Mouse (Mus musculus) lung, embryonic 16.5 days (tissue): ENCODE measurements at regions not wholly inside any gene's neighbourhood (a gene's known extent, or its start where the extent isn't known, plus 50 kb on each side); places are given as distances from the start of the nearest gene placed in this dataset.

ENCODE experiments used
- ATAC-seq: fragments of 200-750 bp; cut with Nextera tagmentation; 2 replicates; pipeline ENCODE4 v1.8.0; 2017; ENCODE audit warnings: low read depth, mild to moderate bottlenecking, moderate library complexity
- H3K27ac ChIP-seq: fragments of 300-500 bp; sonication (generic); 2 replicates; pipeline ENCODE4 v1.5.1; 2014; ENCODE audit warnings: mild to moderate bottlenecking, control low read depth, low read length
- H3K27me3 ChIP-seq: fragments of 300-500 bp; sonication (generic); 2 replicates; pipeline ENCODE4 v1.6.1; 2014; ENCODE audit warnings: low read depth, low read length, mixed read lengths; ENCODE audit not compliant: control insufficient read depth, insufficient read depth
- H3K36me3 ChIP-seq: fragments of 300-500 bp; sonication (generic); 2 replicates; pipeline ENCODE4 v1.6.1; 2014; ENCODE audit warnings: low read length; ENCODE audit not compliant: control insufficient read depth, insufficient read depth
- H3K4me1 ChIP-seq: fragments of 300-500 bp; sonication (generic); replicated peaks from 2 replicates; pipeline ENCODE4 v1.6.1; 2014; ENCODE audit warnings: low read length, mixed read lengths; ENCODE audit not compliant: control insufficient read depth, insufficient read depth
- H3K4me2 ChIP-seq: fragments of 300-500 bp; sonication (generic); 2 replicates; pipeline ENCODE4 v1.6.1; 2014; ENCODE audit warnings: low read depth, low read length, control low read depth
- H3K4me3 ChIP-seq: fragments of 300-500 bp; sonication (generic); 2 replicates; pipeline ENCODE4 v1.5.1; 2014; ENCODE audit warnings: mild to moderate bottlenecking, low read length, control low read depth
- H3K9ac ChIP-seq: fragments of 300-500 bp; sonication (generic); 2 replicates; pipeline ENCODE4 v1.6.1; 2014; ENCODE audit warnings: low read length, control low read depth
- H3K9me3 ChIP-seq: fragments of 300-500 bp; sonication (generic); 2 replicates; pipeline ENCODE4 v1.6.1; 2016; ENCODE audit warnings: low read length; ENCODE audit not compliant: control insufficient read depth
- WGBS: fragments of 180-500 bp; shearing (Covaris S2); extraction: QIAGEN DNeasy Blood & Tissue Kit; methylation state at CpG from one replicate; pipeline ENCODE4 v1.1.7; 2014; 5-methylcytosine and 5-hydroxymethylcytosine counted together

GRCm38 (mm10) chr3:52701601-52702000, 315.4 kb downstream of the Cog6 start:
- Histone ChIP-seq H3K27ac (no peak overlapping the region), H3K36me3 (no peaks in the 10 kb centered on the region), H3K4me1 (no peaks in the 10 kb centered on the region), H3K9me3 (0 out of 2 replicates have a peak, but pooled peaks cover 3% of the 10 kb centered on the region), H3K4me2 (no peak overlapping the region), H3K9ac (no peak overlapping the region), H3K27me3 (no peaks in the 10 kb centered on the region), H3K4me3 (no peak overlapping the region)
- no peak for ATAC-seq
- WGBS = 87% methylated on average over 3 of the region's 3 CpGs

- H3K4me3 ChIP-seq = no peak overlapping the region
- no peaks in the 10 kb centered on the region for H3K36me3 ChIP-seq
- 62% methylated on average over 2 of the region's 2 CpGs for WGBS
- no peak overlapping the region for H3K27ac ChIP-seq
- no peaks in the 10 kb centered on the region for H3K27me3 ChIP-seq
- 0 out of 2 replicates have a peak, but pooled peaks cover 3% of the 10 kb centered on the region for H3K9me3 ChIP-seq
- no peaks in the 10 kb centered on the region for H3K4me1 ChIP-seq
- H3K4me2 ChIP-seq = no peak overlapping the region
- no peak overlapping the region for H3K9ac ChIP-seq
- ATAC-seq = no peak
Measured at GRCm38 (mm10) chr3:52693813-52694212, 323.2 kb downstream of the Cog6 start.

- no peaks in the 10 kb centered on the region for H3K36me3 ChIP-seq
- no peak overlapping the region for H3K9ac ChIP-seq
- no peak overlapping the region; the same call in 1 of the 2 replicates for H3K27ac ChIP-seq
- H3K4me3 ChIP-seq = no peak overlapping the region
- 0 out of 2 replicates have a peak, but pooled peaks have one; percentile 45 for ATAC-seq
- no peaks in the 10 kb centered on the region for H3K27me3 ChIP-seq
- H3K4me1 ChIP-seq = peaks cover 9% of the 10 kb centered on the region
- H3K9me3 ChIP-seq = no peaks in the 10 kb centered on the region
- WGBS = 33% methylated on average over 9 of the region's 9 CpGs
- H3K4me2 ChIP-seq = no peak overlapping the region
Measured at GRCm38 (mm10) chr3:52685434-52686181, 331.4 kb downstream of the Cog6 start.

- Histone ChIP-seq H3K4me2 (no peak overlapping the region), H3K27ac (no peak overlapping the region), H3K27me3 (no peaks in the 10 kb centered on the region), H3K4me3 (no peak overlapping the region), H3K36me3 (no peaks in the 10 kb centered on the region), H3K4me1 (peaks cover 3% of the 10 kb centered on the region), H3K9ac (no peak overlapping the region), H3K9me3 (no peaks in the 10 kb centered on the region)
- ATAC-seq = no peak
- 83% methylated on average over 3 of the region's 3 CpGs for WGBS
Measured at GRCm38 (mm10) chr3:52680824-52681388, 336.1 kb downstream of the Cog6 start.

- Histone ChIP-seq H3K9me3 (no peaks in the 10 kb centered on the region), H3K4me2 (no peak overlapping the region), H3K9ac (no peak overlapping the region), H3K4me3 (no peak overlapping the region), H3K27me3 (no peaks in the 10 kb centered on the region), H3K27ac (no peak overlapping the region), H3K4me1 (no peaks in the 10 kb centered on the region), H3K36me3 (no peaks in the 10 kb centered on the region)
- no peak for ATAC-seq
- WGBS = 68% methylated on average over 14 of the region's 14 CpGs
Measured at GRCm38 (mm10) chr3:52676886-52677670, 340.0 kb downstream of the Cog6 start.

- WGBS = 91% methylated on average over 8 of the region's 8 CpGs
- no peaks in the 10 kb centered on the region for H3K36me3 ChIP-seq
- H3K4me1 ChIP-seq = no peaks in the 10 kb centered on the region
- H3K27me3 ChIP-seq = no peaks in the 10 kb centered on the region
- H3K4me2 ChIP-seq = no peak overlapping the region
- no peak overlapping the region for H3K4me3 ChIP-seq
- no peak for ATAC-seq
- H3K9me3 ChIP-seq = no peaks in the 10 kb centered on the region
- H3K9ac ChIP-seq = no peak overlapping the region
- no peak overlapping the region for H3K27ac ChIP-seq
Measured at GRCm38 (mm10) chr3:52670628-52671028, 346.4 kb downstream of the Cog6 start.

- no peaks in the 10 kb centered on the region for H3K36me3 ChIP-seq
- H3K9ac ChIP-seq = no peak overlapping the region
- no peaks in the 10 kb centered on the region for H3K4me1 ChIP-seq
- H3K4me3 ChIP-seq = no peak overlapping the region
- peak; percentile 61 for ATAC-seq
- WGBS = 59% methylated on average over 5 of the region's 5 CpGs
- no peaks in the 10 kb centered on the region for H3K9me3 ChIP-seq
- H3K4me2 ChIP-seq = no peak overlapping the region
- H3K27ac ChIP-seq = no peak overlapping the region
- H3K27me3 ChIP-seq = no peaks in the 10 kb centered on the region
Measured at GRCm38 (mm10) chr3:52663161-52663602, 353.9 kb downstream of the Cog6 start.

- 83% methylated on average over 15 of the region's 15 CpGs for WGBS
- H3K4me2 ChIP-seq = no peak overlapping the region
- ATAC-seq = no peak
- H3K27me3 ChIP-seq = no peaks in the 10 kb centered on the region
- no peaks in the 10 kb centered on the region for H3K9me3 ChIP-seq
- H3K36me3 ChIP-seq = no peaks in the 10 kb centered on the region
- H3K9ac ChIP-seq = no peak overlapping the region
- no peak overlapping the region for H3K27ac ChIP-seq
- no peaks in the 10 kb centered on the region for H3K4me1 ChIP-seq
- H3K4me3 ChIP-seq = no peak overlapping the region
Measured at GRCm38 (mm10) chr3:52662164-52662908, 354.7 kb downstream of the Cog6 start.

- no peaks in the 10 kb centered on the region for H3K27me3 ChIP-seq
- no peak overlapping the region for H3K4me3 ChIP-seq
- no peak overlapping the region for H3K27ac ChIP-seq
- no peaks in the 10 kb centered on the region for H3K36me3 ChIP-seq
- ATAC-seq = no peak
- no peak overlapping the region for H3K9ac ChIP-seq
- 18% methylated on average over 5 of the region's 5 CpGs for WGBS
- H3K9me3 ChIP-seq = no peaks in the 10 kb centered on the region
- H3K4me1 ChIP-seq = no peaks in the 10 kb centered on the region
- H3K4me2 ChIP-seq = no peak overlapping the region
Measured at GRCm38 (mm10) chr3:52653006-52653405, 364.0 kb downstream of the Cog6 start.
